Mouse (Mus musculus): ENCODE results near the gene Wdr44.
"Not testable (repeated sequence)": the region's sequence is repeated elsewhere in the genome, so short reads cannot be mapped to it uniquely, and the experiment has no call there.

Gene Wdr44

DNA sequence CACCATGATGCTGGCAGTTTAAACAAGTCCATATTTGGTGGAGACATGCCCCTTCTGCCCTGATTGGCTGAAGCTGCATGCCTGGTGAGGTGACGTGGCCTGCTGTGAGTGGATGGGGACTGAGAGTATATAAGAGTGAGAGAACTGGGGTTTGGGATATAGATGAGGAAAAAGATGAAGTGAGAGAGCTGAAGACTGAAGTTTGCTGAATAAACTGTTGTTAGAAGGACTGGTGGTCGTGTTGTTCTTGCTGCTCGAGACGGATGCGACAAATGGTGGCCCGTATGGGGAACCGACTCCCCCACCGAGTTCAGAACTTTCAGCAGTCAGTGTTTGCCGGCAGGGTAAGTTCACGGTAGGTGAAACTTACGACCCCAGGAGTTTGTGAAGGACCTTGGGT lies 140.9 kb downstream of the Wdr44 start:
- in situ Hi-C loops (cut with MseI, MboI) = not testable (repeated sequence)

DNA sequence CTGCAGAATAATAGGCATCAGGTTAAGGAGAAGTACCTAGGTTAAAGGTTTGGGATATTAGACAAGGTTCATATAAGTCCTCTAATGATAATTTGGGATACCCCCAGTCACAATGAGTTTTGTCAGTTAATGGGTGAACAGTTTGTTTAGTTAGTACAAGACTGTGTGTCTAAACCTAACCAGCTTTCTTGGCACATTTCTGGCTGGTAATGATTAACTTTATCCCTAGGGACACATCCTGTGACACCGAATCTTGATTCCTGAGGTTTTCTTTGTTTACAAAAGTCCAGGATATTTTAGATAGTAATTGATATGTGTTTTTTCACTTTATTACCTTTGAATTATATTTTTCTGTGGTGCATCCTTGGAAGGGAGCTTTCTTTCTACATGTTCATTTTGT lies 148.1 kb downstream of the Wdr44 start:
- in situ Hi-C loops (cut with MseI, MboI) = no loop called here
